Mouse (Mus musculus): Measurements from ENCODE around the gene Slc38a10. TPM values are rescaled to one million over a fixed set of nuclear protein-coding genes. Genes with fewer than 3 reads are reported as not detected.

Gene Slc38a10
- polyA plus RNA-seq, 1 experiment from 2014 or later, result 60.9 TPM

DNA sequence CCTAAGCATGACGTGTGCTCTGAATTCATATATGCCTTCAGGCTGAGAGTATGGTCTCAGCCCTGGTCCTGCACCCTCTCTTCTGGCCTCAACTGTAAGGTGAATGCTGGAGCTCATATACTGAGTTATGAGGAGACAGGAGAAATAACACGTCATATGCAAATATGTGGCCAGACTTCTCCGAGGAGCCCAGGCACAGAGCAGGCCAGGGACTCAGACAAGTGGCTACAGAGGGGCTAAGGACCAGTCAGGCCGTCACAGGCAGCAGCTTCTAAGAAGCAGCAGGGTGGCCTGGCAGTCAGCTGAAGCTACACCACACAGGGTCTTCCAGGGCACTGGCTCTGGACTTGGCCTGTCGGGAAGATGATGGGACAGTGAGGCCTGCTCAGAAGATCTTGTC lies 87.8 kb downstream of the Slc38a10 start:
- DNase-seq (ENCODE audit: low spot score), result no peak

DNA sequence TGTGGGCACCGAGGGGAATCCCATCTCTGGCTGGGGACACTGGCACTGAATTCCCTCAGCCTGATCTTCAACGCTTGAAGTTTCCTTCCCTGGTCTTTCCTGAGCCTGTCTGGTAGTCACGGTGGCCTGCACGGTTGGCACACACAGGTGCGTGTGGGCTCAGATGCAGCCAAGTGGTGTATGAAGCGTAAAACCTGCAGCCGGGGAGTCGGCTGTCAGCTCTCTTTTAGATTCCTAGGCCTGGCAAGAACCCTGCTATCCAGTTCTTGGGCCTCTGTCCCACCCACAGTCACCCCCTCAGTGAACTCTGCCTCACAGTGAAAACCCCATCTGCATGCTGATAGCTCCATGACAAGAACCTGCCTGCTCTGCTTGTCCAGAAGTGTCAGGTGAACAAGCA lies 90.5 kb downstream of the Slc38a10 start:
- DNase-seq (ENCODE audit: low spot score), result no peak

DNA sequence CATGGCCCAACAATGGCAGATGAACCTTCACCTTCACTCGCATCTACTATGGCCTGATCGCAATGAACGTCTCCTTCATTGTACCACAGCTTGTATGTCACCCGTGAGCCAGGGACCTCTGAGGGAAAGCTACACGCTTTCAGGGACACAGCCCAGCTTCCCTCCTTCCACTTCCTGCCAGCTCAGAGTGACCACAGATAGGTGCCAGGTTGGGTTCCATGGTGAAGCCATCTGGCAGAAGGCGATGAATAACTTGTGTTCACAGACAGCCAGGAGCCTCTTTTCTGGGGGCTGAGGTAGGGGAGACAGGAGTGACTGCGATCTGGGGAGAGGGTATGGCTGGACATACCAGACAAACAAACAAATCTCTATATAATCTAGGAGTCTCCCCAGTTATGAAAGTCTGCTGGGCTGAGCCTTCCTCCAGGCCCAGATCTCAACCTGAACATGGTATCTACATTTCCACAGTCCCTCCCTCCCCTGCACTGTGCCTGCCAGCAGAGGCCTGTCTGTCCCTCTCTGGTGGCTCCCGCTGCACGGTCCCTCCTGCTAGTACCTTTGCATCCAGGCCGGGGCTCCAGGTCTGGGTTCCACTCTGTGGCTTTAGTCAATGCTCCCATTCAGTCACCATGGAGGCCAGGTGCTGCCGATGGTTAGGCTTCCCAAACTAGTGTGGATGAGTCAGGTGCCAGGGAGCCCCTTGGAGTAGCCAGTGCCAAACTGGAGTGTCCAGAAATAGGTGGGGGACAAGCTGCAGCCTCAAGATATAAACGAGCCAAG lies 95.0 kb downstream of the Slc38a10 start:
- DNase-seq (ENCODE audit: low spot score), result no peak

Small RNA genes within 50 kb of the gene (microRNA-seq; reads per million reads assigned to microRNA genes)
- gene Gm25948 (ENCODE audit: borderline number of aligned reads), result not detected

Other genes starting within 250 kb of the Slc38a10 start
- 81.4 and 86.0 TPM in 2 replicates for gene Chmp6, start 237.9 kb downstream of the Slc38a10 start, polyA plus RNA-seq (2015; fragmentation: Nextera tagmentation; extraction: Ambion mirVana)
- gene Baiap2, start 208.6 kb downstream of the Slc38a10 start, polyA plus RNA-seq (2015; fragmentation: Nextera tagmentation; extraction: Ambion mirVana), result 25.1 and 26.3 TPM in 2 replicates
- gene Aatk, start 104.2 kb downstream of the Slc38a10 start, polyA plus RNA-seq (2015; fragmentation: Nextera tagmentation; extraction: Ambion mirVana), result 0.21 and 0.31 TPM in 2 replicates
- gene Cep131, start 64.5 kb downstream of the Slc38a10 start, polyA plus RNA-seq (2015; fragmentation: Nextera tagmentation; extraction: Ambion mirVana), result 9.5 and 11.2 TPM in 2 replicates
- 12.3 and 13.2 TPM in 2 replicates for gene Tepsin, start 52.6 kb downstream of the Slc38a10 start, polyA plus RNA-seq (2015; fragmentation: Nextera tagmentation; extraction: Ambion mirVana)
- 112 and 121 TPM in 2 replicates for gene Ndufaf8, start 52.4 kb downstream of the Slc38a10 start, polyA plus RNA-seq (2015; fragmentation: Nextera tagmentation; extraction: Ambion mirVana)
- gene Bahcc1, start 81.6 kb upstream of the Slc38a10 start, polyA plus RNA-seq (2015; fragmentation: Nextera tagmentation; extraction: Ambion mirVana), result 3.3 and 4.6 TPM in 2 replicates
- gene Actg1, start 197.2 kb upstream of the Slc38a10 start, polyA plus RNA-seq (2015; fragmentation: Nextera tagmentation; extraction: Ambion mirVana), result 1,815 and 1,857 TPM in 2 replicates
- 0.46 and 0.59 TPM in 2 replicates for gene Fscn2, start 210.2 kb upstream of the Slc38a10 start, polyA plus RNA-seq (2015; fragmentation: Nextera tagmentation; extraction: Ambion mirVana)
- 12.8 and 15.9 TPM in 2 replicates for gene Faap100, start 227.4 kb upstream of the Slc38a10 start, polyA plus RNA-seq (2015; fragmentation: Nextera tagmentation; extraction: Ambion mirVana)